In the genomic region with DNA sequence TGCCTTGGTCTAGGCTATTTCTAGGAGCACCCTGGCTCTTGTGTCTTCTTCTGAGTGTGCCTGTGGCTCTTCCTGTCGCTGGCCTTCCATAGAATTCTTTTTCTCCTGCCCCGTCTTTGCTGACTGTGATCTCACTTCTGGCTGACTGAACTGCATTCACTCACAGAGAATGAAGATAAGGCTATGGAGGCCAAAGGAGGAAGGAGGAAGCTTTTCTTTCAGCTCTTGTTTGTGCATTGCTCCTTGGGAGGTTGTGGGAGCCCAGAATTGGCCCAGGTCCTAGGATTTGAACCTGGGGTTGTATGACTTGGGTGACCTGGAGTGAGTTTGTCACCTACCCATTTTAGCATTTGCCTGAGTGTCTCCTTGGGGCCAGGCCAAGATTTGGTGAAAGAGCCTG, we compare ENCODE assay signal across 26 mouse cellular contexts.
A peak's percentile ranks its signal among the peaks of the same experiment; 100 is the strongest.
DNase-seq lines count a peak whose midpoint lies in the region; ATAC-seq lines count a peak whose summit lies in the region.
"Had no signal": no experiment of that assay in that cellular context is flagged by ENCODE, and none has a peak within 500 bp of the region (broad histone marks: within the 10 kb centered on the region; RNA-seq: fewer than 3 reads in every experiment).

No protein-coding gene starts in this region.

- H3K9ac ChIP-seq in heart, embryonic 12.5 days, result no peak overlapping the region
- H3K9ac ChIP-seq in kidney, embryonic 16.5 days (replicated peaks; ENCODE audit: low read length), result no peak overlapping the region
- no peak overlapping the region for H3K9ac ChIP-seq in intestine, embryonic 15.5 days
- H3K9ac ChIP-seq in intestine, embryonic 16.5 days (ENCODE audit: low read depth, low read length), result peak overlapping the region; percentile 7; the same call in 1 of the 2 replicates
- H3K9ac ChIP-seq: forebrain, embryonic 12.5 days; hindbrain, embryonic 13.5 days; liver, embryonic 12.5 days; liver, postnatal 0 days; midbrain, embryonic 12.5 days; neural tube, embryonic 12.5 days had no signal

- ATAC-seq in heart, embryonic 12.5 days (ENCODE audit: insufficient number of reproducible peaks, low FRiP score), result peak; percentile 36; the same call in 1 of the 2 replicates
- no peak for ATAC-seq in kidney, embryonic 16.5 days (ENCODE audit: low FRiP score, low TSS enrichment)
- no peak for ATAC-seq in intestine, embryonic 15.5 days
- ATAC-seq in intestine, embryonic 16.5 days, result no peak
- ATAC-seq: liver, embryonic 12.5 days; liver, postnatal 0 days had no signal

- H3K4me3 ChIP-seq in heart, embryonic 12.5 days, result no peak overlapping the region
- no peak overlapping the region for H3K4me3 ChIP-seq in kidney, embryonic 16.5 days (ENCODE audit: low read length)
- H3K4me3 ChIP-seq in intestine, embryonic 15.5 days (replicated peaks), result no peak overlapping the region
- H3K4me3 ChIP-seq in intestine, embryonic 16.5 days (ENCODE audit: low read length), result no peak overlapping the region
- H3K4me3 ChIP-seq: erythroblast, embryonic 14.5 days; forebrain, embryonic 12.5 days; heart, adult 2 months; hindbrain, embryonic 13.5 days; liver, embryonic 12.5 days; megakaryocyte, embryonic 14.5 days; midbrain, embryonic 12.5 days; myocyte; neural tube, embryonic 12.5 days had no signal

- H3K36me3 ChIP-seq in heart, embryonic 12.5 days, result no peaks in the 10 kb centered on the region
- no peaks in the 10 kb centered on the region for H3K36me3 ChIP-seq in kidney, embryonic 16.5 days (ENCODE audit: insufficient read depth, low read length)
- no peaks in the 10 kb centered on the region for H3K36me3 ChIP-seq in intestine, embryonic 15.5 days
- H3K36me3 ChIP-seq in intestine, embryonic 16.5 days (ENCODE audit: control insufficient read depth, insufficient read depth, low read length), result no peaks in the 10 kb centered on the region
- H3K36me3 ChIP-seq: forebrain, embryonic 12.5 days; liver, embryonic 12.5 days had no signal

- peak overlapping the region; percentile 12; the same call in 1 of the 2 replicates for H3K27ac ChIP-seq in heart, embryonic 12.5 days (ENCODE audit: poor library complexity, severe bottlenecking)
- peak overlapping the region; percentile 32; the same call in 1 of the 2 replicates for H3K27ac ChIP-seq in kidney, embryonic 16.5 days (ENCODE audit: low read length)
- peak overlapping the region; percentile 75 for H3K27ac ChIP-seq in intestine, embryonic 15.5 days
- peak overlapping the region; percentile 88 for H3K27ac ChIP-seq in intestine, embryonic 16.5 days (ENCODE audit: low read length)
- H3K27ac ChIP-seq: forebrain, embryonic 12.5 days; heart, adult 2 months; hindbrain, embryonic 13.5 days; liver, embryonic 12.5 days; midbrain, embryonic 12.5 days; neural tube, embryonic 12.5 days had no signal

- no peaks in the 10 kb centered on the region for H3K9me3 ChIP-seq in heart, embryonic 12.5 days (replicated peaks)
- no peaks in the 10 kb centered on the region for H3K9me3 ChIP-seq in kidney, embryonic 16.5 days (ENCODE audit: low read length)
- H3K9me3 ChIP-seq in intestine, embryonic 15.5 days, result no peaks in the 10 kb centered on the region
- H3K9me3 ChIP-seq in intestine, embryonic 16.5 days (ENCODE audit: control insufficient read depth, low read length), result no peaks in the 10 kb centered on the region
- H3K9me3 ChIP-seq: forebrain, embryonic 12.5 days; hindbrain, embryonic 13.5 days; liver, embryonic 12.5 days; midbrain, embryonic 12.5 days; neural tube, embryonic 12.5 days had no signal

- H3K4me2 ChIP-seq in heart, embryonic 12.5 days, result no peak overlapping the region
- H3K4me2 ChIP-seq in kidney, embryonic 16.5 days (replicated peaks; ENCODE audit: low read depth, low read length), result no peak overlapping the region
- no peak overlapping the region for H3K4me2 ChIP-seq in intestine, embryonic 15.5 days (replicated peaks)
- H3K4me2 ChIP-seq in intestine, embryonic 16.5 days (ENCODE audit: low read depth, low read length), result no peak overlapping the region
- H3K4me2 ChIP-seq: forebrain, embryonic 12.5 days; hindbrain, embryonic 13.5 days; liver, embryonic 12.5 days; midbrain, embryonic 12.5 days; neural tube, embryonic 12.5 days had no signal

- WGBS in heart, embryonic 12.5 days, result 13% methylated on average over 2 of the region's 2 CpGs
- WGBS in kidney, embryonic 16.5 days, result 69% methylated on average over 2 of the region's 2 CpGs
- WGBS in intestine, embryonic 15.5 days, result 56% methylated on average over 2 of the region's 2 CpGs
- WGBS in intestine, embryonic 16.5 days, result 44% methylated on average over 2 of the region's 2 CpGs

- H3K27me3 ChIP-seq in heart, embryonic 12.5 days (replicated peaks), result no peaks in the 10 kb centered on the region
- no peaks in the 10 kb centered on the region for H3K27me3 ChIP-seq in kidney, embryonic 16.5 days (ENCODE audit: insufficient read depth, low read length)
- H3K27me3 ChIP-seq in intestine, embryonic 15.5 days (replicated peaks), result no peaks in the 10 kb centered on the region
- no peaks in the 10 kb centered on the region for H3K27me3 ChIP-seq in intestine, embryonic 16.5 days (replicated peaks; ENCODE audit: control insufficient read depth, insufficient read depth, low read length)
- H3K27me3 ChIP-seq: forebrain, embryonic 12.5 days; hindbrain, embryonic 13.5 days; liver, embryonic 12.5 days; midbrain, embryonic 12.5 days; neural tube, embryonic 12.5 days had no signal

- DNase-seq in heart, adult 18-20 months, result no peak
- DNase-seq in kidney, adult 11 months, result no peak
- no peak for DNase-seq in cerebellum, adult 9-11 months
- DNase-seq in adipocyte (ENCODE audit: low spot score), result no peak
- DNase-seq: adrenal gland, adult 2 months; adrenal gland, postnatal 36 days; B cell, adult 2 months; cerebellum, adult 18-20 months; gastrocnemius, postnatal 14 days; heart, adult 2 months; layer of hippocampus, postnatal 36 days; left cerebral cortex, postnatal 4 days; liver, postnatal 0 days; thymus, postnatal 4 days had no signal

- H3K4me1 ChIP-seq in heart, embryonic 12.5 days (replicated peaks), result peaks cover 25% of the 10 kb centered on the region
- peaks cover 23% of the 10 kb centered on the region for H3K4me1 ChIP-seq in kidney, embryonic 16.5 days (ENCODE audit: insufficient read depth, low read length)
- H3K4me1 ChIP-seq in intestine, embryonic 15.5 days (replicated peaks), result peaks cover 26% of the 10 kb centered on the region
- peaks cover 18% of the 10 kb centered on the region for H3K4me1 ChIP-seq in intestine, embryonic 16.5 days (ENCODE audit: control insufficient read depth, insufficient read depth, low read length)
- H3K4me1 ChIP-seq: liver, embryonic 12.5 days; megakaryocyte, embryonic 14.5 days had no signal

Comparison
In these comparisons a context has a peak if more than half of its experiments do, and no peak if none do; other contexts are left out.
1. H3K27ac ChIP-seq: peak in every context shown above with its lines; median percentile 88 in intestine, embryonic 16.5 days; 75 in intestine, embryonic 15.5 days; 32 in kidney, embryonic 16.5 days; 12 in heart, embryonic 12.5 days.